Mouse (Mus musculus) brain, embryonic 18.5 days (tissue): Measurements from ENCODE around the gene Prdx5.

Source experiments
- DNase-seq: peaks from one replicate; pipeline ENCODE4 v3.0.0-alpha.2; 2012; ENCODE audit warnings: low read depth, low spot score

The Prdx5 gene

GRCm38 (mm10) chr19:6937541-6938465 lies 27.9 kb upstream of the Prdx5 start:
- no peak for DNase-seq

GRCm38 (mm10) chr19:6936299-6936698 lies 26.4 kb upstream of the Prdx5 start:
- DNase-seq = no peak

GRCm38 (mm10) chr19:6934195-6934977 lies 24.5 kb upstream of the Prdx5 start, which contains the start of gene Kcnk4:
Kcnk4 (minus strand) TSS chr19:6934515.
- no peak for DNase-seq

- no peak for DNase-seq
Measured at GRCm38 (mm10) chr19:6933436-6934194, 23.7 kb upstream of the Prdx5 start.

GRCm38 (mm10) chr19:6933102-6933435 lies 23.2 kb upstream of the Prdx5 start:
- DNase-seq = no peak

- no peak for DNase-seq
Measured at GRCm38 (mm10) chr19:6932018-6932417, 22.1 kb upstream of the Prdx5 start.

GRCm38 (mm10) chr19:6931002-6931401 lies 21.1 kb upstream of the Prdx5 start:
- no peak for DNase-seq

GRCm38 (mm10) chr19:6928080-6928479 lies 18.2 kb upstream of the Prdx5 start:
- no peak for DNase-seq

GRCm38 (mm10) chr19:6926559-6927255 lies 16.8 kb upstream of the Prdx5 start:
- no peak for DNase-seq

GRCm38 (mm10) chr19:6925611-6926329 lies 15.9 kb upstream of the Prdx5 start:
- DNase-seq = no peak

GRCm38 (mm10) chr19:6925307-6925573 lies 15.3 kb upstream of the Prdx5 start, which contains the start of gene Catsperz:
Catsperz (minus strand) TSS chr19:6925380.
- no peak for DNase-seq

GRCm38 (mm10) chr19:6924461-6925306 lies 14.8 kb upstream of the Prdx5 start:
- DNase-seq = no peak

GRCm38 (mm10) chr19:6922901-6923735 lies 13.2 kb upstream of the Prdx5 start:
- DNase-seq = no peak

GRCm38 (mm10) chr19:6921647-6922567 lies 12.0 kb upstream of the Prdx5 start, which contains the start of gene Esrra:
Esrra (minus strand) TSS chr19:6921813.
- peak; percentile 98 for DNase-seq

GRCm38 (mm10) chr19:6920741-6921636 lies 11.1 kb upstream of the Prdx5 start:
- DNase-seq = no peak

- no peak for DNase-seq
Measured at GRCm38 (mm10) chr19:6919876-6920740, 10.2 kb upstream of the Prdx5 start.
